Mouse (Mus musculus): ENCODE data around the gene Mfsd13b. TPM values are rescaled to one million over a fixed set of nuclear protein-coding genes. Genes with fewer than 3 reads are reported as not detected.

The Mfsd13b gene
- polyA plus RNA-seq, 1 experiment from 2014 or later, result not detected

DNA sequence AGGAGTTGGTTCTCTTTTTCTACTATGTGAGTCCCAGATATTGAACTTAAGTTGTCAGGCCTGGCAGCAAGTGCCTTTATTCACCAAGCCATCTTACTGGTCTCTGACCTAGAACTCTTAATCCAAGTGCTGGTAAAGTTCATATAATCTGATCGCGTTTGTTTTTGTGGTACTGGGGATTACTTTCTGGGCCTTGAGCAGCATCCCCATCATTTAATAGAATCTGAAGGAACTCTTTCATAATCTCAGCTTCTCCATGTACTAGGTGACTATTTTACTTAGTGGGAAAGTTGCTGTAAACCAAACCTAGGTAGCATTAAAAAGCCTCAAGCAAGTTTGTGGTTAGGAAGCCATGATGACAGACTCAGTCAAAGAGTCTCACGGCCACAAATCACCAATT, 19.6 kb downstream of the Mfsd13b start:
- Histone ChIP-seq H3K9me3 (ENCODE audit: control insufficient read depth, low read length) (no peaks in the 10 kb centered on the region), H3K27me3 (ENCODE audit: control insufficient read depth, insufficient read depth, low read length) (no peaks in the 10 kb centered on the region), H3K36me3 (ENCODE audit: control insufficient read depth, insufficient read depth, low read length) (no peaks in the 10 kb centered on the region), H3K27ac (ENCODE audit: low read depth, low read length) (no peak overlapping the region), H3K4me1 (ENCODE audit: control insufficient read depth, insufficient read depth, low read length) (no peaks in the 10 kb centered on the region), H3K9ac (replicated peaks; ENCODE audit: low read depth, low read length) (no peak overlapping the region), H3K4me3 (ENCODE audit: low read depth, low read length) (no peak overlapping the region), H3K4me2 (ENCODE audit: low read depth, low read length) (no peak overlapping the region)
- no peak for ATAC-seq (ENCODE audit: low read depth)
- 89% methylated on average over 3 of the region's 3 CpGs for WGBS

DNA sequence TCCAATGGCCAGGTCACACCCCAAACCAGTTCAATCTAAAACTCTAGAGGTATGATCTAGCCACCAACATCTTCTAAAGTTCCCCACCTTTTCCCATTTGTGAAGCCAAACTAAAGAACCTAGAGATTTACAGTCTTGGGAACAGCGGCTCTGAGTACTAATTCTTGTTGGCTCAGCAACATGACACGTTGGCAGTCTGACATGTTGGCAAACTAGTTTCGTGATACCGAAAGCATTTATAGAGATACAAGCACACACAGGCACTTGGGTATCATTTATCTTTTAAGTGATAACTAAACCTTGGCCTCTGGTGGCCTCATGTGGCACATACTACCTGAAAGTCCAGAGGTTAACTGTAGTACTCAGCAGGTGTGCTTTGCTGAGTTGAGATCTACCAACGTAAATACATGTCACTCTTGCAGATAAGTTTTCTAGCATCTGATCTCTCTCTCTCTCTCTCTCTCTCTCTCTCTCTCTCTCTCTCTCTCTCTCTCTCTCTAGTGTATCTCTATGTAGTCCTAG, 20.2 kb downstream of the Mfsd13b start:
- WGBS, result 88% methylated on average over 5 of the region's 5 CpGs
- no peak overlapping the region for H3K4me2 ChIP-seq (ENCODE audit: low read depth, low read length)
- no peak for ATAC-seq (ENCODE audit: low read depth)
- no peak overlapping the region for H3K4me3 ChIP-seq (ENCODE audit: low read depth, low read length)
- H3K4me1 ChIP-seq (ENCODE audit: control insufficient read depth, insufficient read depth, low read length), result no peaks in the 10 kb centered on the region
- no peaks in the 10 kb centered on the region for H3K27me3 ChIP-seq (ENCODE audit: control insufficient read depth, insufficient read depth, low read length)
- H3K27ac ChIP-seq (ENCODE audit: low read depth, low read length), result no peak overlapping the region
- H3K36me3 ChIP-seq (ENCODE audit: control insufficient read depth, insufficient read depth, low read length), result no peaks in the 10 kb centered on the region
- no peak overlapping the region for H3K9ac ChIP-seq (replicated peaks; ENCODE audit: low read depth, low read length)
- no peaks in the 10 kb centered on the region for H3K9me3 ChIP-seq (ENCODE audit: control insufficient read depth, low read length)

DNA sequence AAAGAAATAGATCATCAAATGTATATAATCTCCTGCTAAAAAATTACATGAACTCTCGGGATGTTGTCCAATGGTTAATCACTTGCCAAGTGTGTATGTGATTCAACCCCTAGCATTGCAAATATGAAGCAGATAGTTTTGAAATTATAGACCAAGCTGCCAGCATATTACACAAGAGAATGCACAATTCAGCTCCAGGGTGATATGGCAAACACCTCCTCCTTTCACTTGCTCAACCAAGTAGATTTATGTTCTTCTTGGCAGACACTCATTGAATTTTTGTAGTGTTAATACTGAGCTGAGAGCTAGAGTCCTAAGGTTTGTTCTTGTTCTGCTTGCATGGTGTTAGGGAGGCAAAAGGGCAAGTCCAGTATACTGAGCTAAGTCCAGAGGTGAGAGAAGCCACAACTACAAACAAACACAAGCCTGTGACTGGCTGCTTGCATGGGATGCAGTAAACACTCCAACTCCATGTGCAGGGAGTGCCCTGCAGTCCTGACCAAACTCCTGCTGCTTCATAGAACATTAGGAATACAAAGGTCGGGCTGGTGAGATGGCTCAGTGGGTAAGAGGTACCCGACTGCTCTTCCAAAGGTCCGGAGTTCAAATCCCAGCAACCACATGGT, 21.6 kb downstream of the Mfsd13b start:
- Histone ChIP-seq H3K9ac (replicated peaks; ENCODE audit: low read depth, low read length) (no peak overlapping the region), H3K4me3 (ENCODE audit: low read depth, low read length) (no peak overlapping the region), H3K4me1 (ENCODE audit: control insufficient read depth, insufficient read depth, low read length) (no peaks in the 10 kb centered on the region), H3K27me3 (ENCODE audit: control insufficient read depth, insufficient read depth, low read length) (no peaks in the 10 kb centered on the region), H3K36me3 (ENCODE audit: control insufficient read depth, insufficient read depth, low read length) (no peaks in the 10 kb centered on the region), H3K4me2 (ENCODE audit: low read depth, low read length) (no peak overlapping the region), H3K9me3 (ENCODE audit: control insufficient read depth, low read length) (no peaks in the 10 kb centered on the region), H3K27ac (ENCODE audit: low read depth, low read length) (no peak overlapping the region)
- no peak for ATAC-seq (ENCODE audit: low read depth)
- WGBS, result 77% methylated on average over 4 of the region's 4 CpGs

DNA sequence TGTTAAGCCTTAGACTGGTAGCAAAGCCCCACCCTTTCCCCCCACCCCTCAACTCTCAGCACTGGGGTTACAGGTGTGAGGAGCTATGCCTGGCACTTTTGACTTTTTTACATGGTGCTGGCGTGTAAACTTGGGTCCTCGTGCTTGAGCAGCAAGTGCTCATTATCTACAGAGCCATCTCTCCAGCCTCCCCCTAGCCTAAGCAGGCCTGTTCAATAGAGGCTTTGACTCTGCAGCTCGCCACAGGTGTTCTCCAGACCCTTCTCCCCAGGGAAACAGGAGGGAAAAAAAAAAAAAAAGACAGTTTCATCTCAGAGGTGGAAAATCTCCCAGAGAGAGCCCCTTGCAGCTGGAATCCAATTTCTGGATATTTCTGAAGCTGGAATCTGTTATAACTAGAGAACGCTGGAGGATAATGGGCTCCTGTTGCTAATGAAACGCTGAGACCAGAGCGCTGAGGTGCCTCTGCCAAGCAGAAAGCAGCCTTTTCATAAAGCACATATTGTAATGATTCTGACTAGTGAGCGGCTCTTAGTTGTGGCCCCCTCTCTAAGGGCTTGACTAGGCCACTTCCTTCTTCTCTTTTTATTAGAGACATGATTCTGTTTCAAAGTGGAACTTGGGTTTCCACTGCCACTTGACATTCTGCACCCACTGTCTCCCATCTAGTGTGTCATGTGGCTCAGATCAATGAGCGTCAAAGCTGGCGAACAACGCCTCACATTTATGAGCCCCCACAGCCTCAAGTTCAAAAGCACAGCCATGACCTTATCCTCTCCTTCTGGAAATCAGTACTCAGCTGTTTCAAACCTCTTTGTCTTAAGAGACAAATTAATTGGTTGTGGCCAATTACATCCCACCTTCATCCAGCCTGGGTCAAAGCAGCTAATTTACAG, 29.7 kb downstream of the Mfsd13b start:
- no peaks in the 10 kb centered on the region for H3K27me3 ChIP-seq (ENCODE audit: control insufficient read depth, insufficient read depth, low read length)
- no peak overlapping the region for H3K4me2 ChIP-seq (ENCODE audit: low read depth, low read length)
- no peaks in the 10 kb centered on the region for H3K4me1 ChIP-seq (ENCODE audit: control insufficient read depth, insufficient read depth, low read length)
- H3K9ac ChIP-seq (replicated peaks; ENCODE audit: low read depth, low read length), result no peak overlapping the region
- no peak for ATAC-seq (ENCODE audit: low read depth)
- 65% methylated on average over 10 of the region's 10 CpGs for WGBS
- H3K9me3 ChIP-seq (ENCODE audit: control insufficient read depth, low read length), result no peaks in the 10 kb centered on the region
- H3K27ac ChIP-seq (ENCODE audit: low read depth, low read length), result no peak overlapping the region
- no peak overlapping the region for H3K4me3 ChIP-seq (ENCODE audit: low read depth, low read length)
- H3K36me3 ChIP-seq (ENCODE audit: control insufficient read depth, insufficient read depth, low read length), result no peaks in the 10 kb centered on the region

DNA sequence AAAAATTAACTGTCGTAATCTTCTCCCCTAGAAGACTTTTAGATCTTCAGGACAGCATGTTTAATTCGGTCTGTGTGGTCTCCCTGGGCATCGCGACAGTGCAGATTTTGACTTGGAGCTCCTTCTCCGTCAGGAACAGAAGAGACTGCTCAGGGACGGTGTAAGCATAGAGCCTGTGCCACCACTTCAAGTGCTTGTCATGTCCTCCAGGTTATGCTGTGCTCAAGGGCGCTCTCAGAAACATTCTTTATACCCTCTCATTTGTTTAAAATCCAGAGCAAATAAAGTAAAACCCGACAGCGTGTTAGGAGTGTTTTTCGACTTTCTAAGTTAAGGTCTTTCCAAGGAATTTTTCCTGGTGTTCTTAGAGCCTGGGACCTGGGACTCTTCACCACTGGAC, 32.2 kb downstream of the Mfsd13b start:
- H3K4me2 ChIP-seq (ENCODE audit: low read depth, low read length), result no peak overlapping the region
- no peaks in the 10 kb centered on the region for H3K4me1 ChIP-seq (ENCODE audit: control insufficient read depth, insufficient read depth, low read length)
- no peak for ATAC-seq (ENCODE audit: low read depth)
- no peaks in the 10 kb centered on the region for H3K36me3 ChIP-seq (ENCODE audit: control insufficient read depth, insufficient read depth, low read length)
- H3K4me3 ChIP-seq (ENCODE audit: low read depth, low read length), result no peak overlapping the region
- WGBS, result 90% methylated on average over 10 of the region's 10 CpGs
- no peak overlapping the region for H3K27ac ChIP-seq (ENCODE audit: low read depth, low read length)
- H3K9me3 ChIP-seq (ENCODE audit: control insufficient read depth, low read length), result no peaks in the 10 kb centered on the region
- H3K27me3 ChIP-seq (ENCODE audit: control insufficient read depth, insufficient read depth, low read length), result no peaks in the 10 kb centered on the region
- H3K9ac ChIP-seq (replicated peaks; ENCODE audit: low read depth, low read length), result no peak overlapping the region

DNA sequence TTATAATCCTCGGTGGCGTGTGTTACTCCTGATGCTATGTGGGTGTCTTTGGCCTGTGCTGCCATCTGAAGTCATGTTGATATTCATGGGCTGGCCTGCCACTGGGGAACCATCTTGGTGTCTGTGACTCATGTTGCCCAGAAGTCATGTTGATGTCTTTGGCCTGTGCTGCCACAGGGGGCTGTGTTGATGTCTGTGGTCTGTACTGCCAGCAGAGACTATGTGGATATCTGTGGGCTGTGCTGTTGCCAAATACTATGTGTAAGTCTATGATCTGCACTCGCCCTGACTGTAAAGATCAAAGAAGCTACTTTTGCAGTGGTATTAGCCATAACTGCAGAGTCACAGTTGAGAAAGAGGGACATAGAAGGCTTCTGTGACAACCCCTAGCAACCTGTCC, 36.5 kb downstream of the Mfsd13b start:
- no peak overlapping the region for H3K4me2 ChIP-seq (ENCODE audit: low read depth, low read length)
- H3K9me3 ChIP-seq (ENCODE audit: control insufficient read depth, low read length), result no peaks in the 10 kb centered on the region
- ATAC-seq (ENCODE audit: low read depth), result no peak
- H3K4me1 ChIP-seq (ENCODE audit: control insufficient read depth, insufficient read depth, low read length), result no peaks in the 10 kb centered on the region
- H3K4me3 ChIP-seq (ENCODE audit: low read depth, low read length), result no peak overlapping the region
- no peak overlapping the region for H3K9ac ChIP-seq (replicated peaks; ENCODE audit: low read depth, low read length)
- H3K27ac ChIP-seq (ENCODE audit: low read depth, low read length), result no peak overlapping the region
- no peaks in the 10 kb centered on the region for H3K36me3 ChIP-seq (ENCODE audit: control insufficient read depth, insufficient read depth, low read length)
- 88% methylated on average over 3 of the region's 3 CpGs for WGBS
- H3K27me3 ChIP-seq (ENCODE audit: control insufficient read depth, insufficient read depth, low read length), result no peaks in the 10 kb centered on the region

DNA sequence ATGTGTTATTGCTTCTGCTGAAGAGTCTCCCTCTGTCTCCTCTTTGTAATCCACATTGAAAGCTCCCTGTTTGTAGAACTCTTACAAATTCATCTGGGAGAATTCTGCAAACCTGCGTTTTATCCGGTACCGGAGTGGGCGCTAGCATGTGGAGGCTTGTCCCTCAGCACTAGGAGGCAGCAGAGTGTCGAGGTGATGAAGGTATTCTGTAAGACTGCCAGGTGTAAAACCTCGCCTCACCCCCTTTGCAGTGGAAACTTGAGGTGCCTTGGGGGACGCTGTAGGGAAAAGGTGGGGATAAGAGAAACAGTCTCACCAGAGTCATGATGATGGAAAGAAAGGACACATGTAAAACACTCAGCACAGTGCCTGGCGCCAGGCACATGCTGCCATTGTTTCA, 38.0 kb downstream of the Mfsd13b start:
- H3K9ac ChIP-seq (replicated peaks; ENCODE audit: low read depth, low read length), result no peak overlapping the region
- H3K27me3 ChIP-seq (ENCODE audit: control insufficient read depth, insufficient read depth, low read length), result no peaks in the 10 kb centered on the region
- no peaks in the 10 kb centered on the region for H3K9me3 ChIP-seq (ENCODE audit: control insufficient read depth, low read length)
- WGBS, result 43% methylated on average over 8 of the region's 8 CpGs
- H3K36me3 ChIP-seq (ENCODE audit: control insufficient read depth, insufficient read depth, low read length), result no peaks in the 10 kb centered on the region
- no peak overlapping the region for H3K27ac ChIP-seq (ENCODE audit: low read depth, low read length)
- no peak overlapping the region for H3K4me2 ChIP-seq (ENCODE audit: low read depth, low read length)
- no peak for ATAC-seq (ENCODE audit: low read depth)
- no peaks in the 10 kb centered on the region for H3K4me1 ChIP-seq (ENCODE audit: control insufficient read depth, insufficient read depth, low read length)
- no peak overlapping the region for H3K4me3 ChIP-seq (ENCODE audit: low read depth, low read length)

DNA sequence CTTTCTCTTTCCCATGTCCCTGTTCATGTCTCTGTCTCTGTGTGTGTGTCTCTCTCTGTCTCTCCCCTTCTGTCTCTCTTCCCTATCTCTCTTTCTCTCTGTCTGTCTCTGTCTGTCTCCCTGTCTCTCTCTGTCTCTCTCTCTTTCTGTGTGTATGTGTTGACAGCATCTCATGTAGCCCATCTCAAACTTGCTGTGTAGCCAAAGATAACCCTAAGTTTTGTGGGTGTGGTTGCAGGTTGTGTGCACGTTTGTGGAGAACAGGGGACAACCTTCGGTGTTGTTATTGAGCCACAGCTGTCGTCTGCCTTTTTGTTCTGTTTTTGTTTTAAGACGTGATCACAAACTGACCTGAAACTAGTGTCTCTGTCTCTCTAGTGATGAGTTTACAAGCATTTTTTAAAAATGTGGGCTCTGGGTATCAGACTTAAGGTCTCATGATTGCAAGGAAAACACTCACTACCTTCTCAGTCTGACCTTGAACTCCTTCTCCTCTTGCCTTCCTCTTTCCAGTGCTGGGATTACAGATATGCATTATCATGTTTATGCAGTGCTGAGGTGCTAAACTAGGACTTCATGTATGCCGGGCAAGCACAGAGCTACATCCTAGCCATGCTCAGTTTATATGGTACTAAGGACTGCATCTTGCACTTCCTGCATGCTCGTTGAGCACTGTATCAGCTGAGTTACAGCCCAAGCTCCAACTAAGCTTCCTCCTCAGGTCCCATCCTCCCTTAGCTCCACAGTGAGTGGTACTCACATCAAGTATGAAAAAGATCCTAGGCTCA, 43.1 kb downstream of the Mfsd13b start:
- Histone ChIP-seq H3K9ac (replicated peaks; ENCODE audit: low read depth, low read length) (no peak overlapping the region), H3K4me3 (ENCODE audit: low read depth, low read length) (no peak overlapping the region), H3K36me3 (ENCODE audit: control insufficient read depth, insufficient read depth, low read length) (no peaks in the 10 kb centered on the region), H3K27me3 (ENCODE audit: control insufficient read depth, insufficient read depth, low read length) (no peaks in the 10 kb centered on the region), H3K4me1 (ENCODE audit: control insufficient read depth, insufficient read depth, low read length) (no peaks in the 10 kb centered on the region), H3K4me2 (ENCODE audit: low read depth, low read length) (no peak overlapping the region), H3K9me3 (ENCODE audit: control insufficient read depth, low read length) (no peaks in the 10 kb centered on the region), H3K27ac (ENCODE audit: low read depth, low read length) (no peak overlapping the region)
- no peak for ATAC-seq (ENCODE audit: low read depth)
- 87% methylated on average over 6 of the region's 6 CpGs for WGBS

All from neural tube, embryonic 14.5 days (tissue).